Mouse (Mus musculus): ENCODE measurements at regions not wholly inside any gene's neighbourhood (a gene's known extent, or its start where the extent isn't known, plus 50 kb on each side); places are given as distances from the start of the nearest gene placed in this dataset. TPM values are rescaled to one million over a fixed set of nuclear protein-coding genes. Genes with fewer than 3 reads are reported as not detected.

Small RNA genes in the stretch of these regions (microRNA-seq; reads per million reads assigned to microRNA genes)
- gene Gm44361: not detected

Measured in forebrain, embryonic 16.5 days (tissue).